Mouse (Mus musculus) layer of hippocampus, adult 11-12 months (tissue): ENCODE measurements around the gene Spin1.
A peak's percentile ranks its signal among the peaks of the same experiment; 100 is the strongest.
"Not testable (repeated sequence)": the region's sequence is repeated elsewhere in the genome, so short reads cannot be mapped to it uniquely, and the experiment has no call there.

Experiments used
- DNase-seq: peaks from one replicate; pipeline ENCODE4 v3.0.0; 2022; ENCODE audit warnings: low spot score

Gene Spin1

DNA sequence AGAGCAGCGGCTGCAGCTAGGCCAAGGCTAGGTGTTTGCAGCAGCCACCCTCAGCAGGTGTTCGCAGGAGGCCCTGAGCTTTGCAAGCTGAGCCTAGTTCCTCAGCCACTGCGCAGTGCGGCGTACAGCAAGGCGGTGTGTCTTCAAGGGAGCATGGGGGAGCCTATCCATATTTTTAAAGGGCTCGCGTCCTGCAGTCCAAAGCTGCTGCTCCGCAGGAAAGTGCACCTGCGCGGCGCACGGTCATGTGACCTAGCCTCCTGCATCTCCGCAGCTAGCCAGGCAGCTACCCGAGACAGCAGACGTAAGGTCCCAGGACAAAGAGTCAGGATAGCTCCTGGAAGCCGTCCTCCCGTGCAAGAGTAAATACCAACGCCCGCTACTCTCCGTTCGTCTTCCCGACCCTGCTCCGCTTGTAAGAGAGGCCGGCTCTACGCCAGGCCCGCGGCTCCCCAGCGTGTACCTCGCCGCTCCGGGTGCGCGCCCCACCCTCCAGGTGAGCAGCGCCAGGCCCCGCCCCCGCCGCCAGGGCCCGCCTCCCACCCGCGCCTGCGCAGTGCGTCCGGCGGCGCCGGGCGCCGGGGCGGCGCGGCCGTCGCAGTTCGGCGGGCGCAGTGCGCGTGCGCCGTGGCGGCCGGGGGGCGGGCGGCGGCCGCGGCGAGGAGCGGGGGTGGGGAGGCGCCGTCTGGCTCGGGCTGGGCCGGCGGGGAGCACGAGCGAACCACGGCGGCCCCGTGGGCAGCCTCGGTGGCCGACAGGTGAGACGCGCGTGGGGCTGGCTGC is at the start of gene Spin1:
Spin1 (plus strand) TSS at position 648 of the 783 bp plus-strand sequence.
- DNase-seq, result peak; percentile 82

DNA sequence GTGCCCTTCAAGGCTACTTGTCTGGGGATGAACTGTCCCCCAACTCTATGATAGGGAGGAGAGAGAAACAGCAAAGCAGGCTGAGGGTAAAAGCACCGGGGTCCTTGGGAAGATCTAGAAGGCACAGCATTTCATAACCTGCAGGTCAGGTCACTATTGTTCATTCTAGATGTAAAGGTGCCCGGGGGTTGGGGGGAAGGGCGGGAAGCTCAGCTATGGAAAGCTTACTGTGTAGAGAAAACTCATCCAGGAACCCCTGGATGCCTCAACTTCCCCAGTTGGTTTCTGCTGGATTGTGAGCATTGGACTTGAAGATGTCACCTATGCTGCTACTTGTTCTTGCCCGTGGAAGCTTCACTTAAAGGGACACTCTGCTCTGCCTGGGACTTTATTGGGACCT is 49.7 kb upstream of the Spin1 start:
- no peak for DNase-seq

DNA sequence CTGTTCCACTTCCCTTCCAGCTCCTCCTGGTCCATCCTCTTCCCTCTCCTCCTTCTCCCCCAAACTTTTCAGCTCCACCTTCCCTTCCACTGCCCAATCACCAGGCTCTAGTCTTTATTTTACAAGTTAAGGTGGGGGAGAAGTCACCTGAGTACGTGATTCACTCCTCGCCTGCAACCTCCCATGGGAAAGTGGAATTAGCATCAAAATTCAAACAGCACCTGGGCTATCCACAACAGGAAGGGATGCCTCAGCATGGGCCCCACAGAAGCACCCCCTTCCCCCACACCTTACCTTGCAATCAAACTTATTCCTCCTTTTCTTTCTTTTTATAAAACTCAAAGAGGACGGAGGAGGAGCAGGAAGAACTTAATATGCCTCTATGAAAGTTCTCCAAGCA is 48.3 kb upstream of the Spin1 start:
- no peak for DNase-seq

DNA sequence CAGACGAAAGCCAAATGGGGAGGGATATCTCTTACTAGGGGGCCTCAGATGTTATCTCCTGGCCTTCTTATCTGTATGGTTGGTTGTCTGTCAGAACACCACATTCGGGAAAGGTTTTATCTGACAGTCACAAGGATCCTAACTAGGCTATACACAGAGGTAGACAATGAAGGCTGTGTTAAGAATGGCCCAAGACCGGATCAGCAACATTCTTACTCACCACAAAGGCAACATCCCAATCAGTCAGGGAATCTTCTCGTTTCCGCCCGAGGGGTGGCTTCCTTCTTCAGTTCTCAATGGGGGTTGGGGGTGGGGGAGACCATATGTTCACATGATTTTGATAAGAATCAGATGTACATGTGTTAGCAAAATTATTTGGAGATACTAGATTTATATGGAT is 37.7 kb upstream of the Spin1 start:
- no peak for DNase-seq

DNA sequence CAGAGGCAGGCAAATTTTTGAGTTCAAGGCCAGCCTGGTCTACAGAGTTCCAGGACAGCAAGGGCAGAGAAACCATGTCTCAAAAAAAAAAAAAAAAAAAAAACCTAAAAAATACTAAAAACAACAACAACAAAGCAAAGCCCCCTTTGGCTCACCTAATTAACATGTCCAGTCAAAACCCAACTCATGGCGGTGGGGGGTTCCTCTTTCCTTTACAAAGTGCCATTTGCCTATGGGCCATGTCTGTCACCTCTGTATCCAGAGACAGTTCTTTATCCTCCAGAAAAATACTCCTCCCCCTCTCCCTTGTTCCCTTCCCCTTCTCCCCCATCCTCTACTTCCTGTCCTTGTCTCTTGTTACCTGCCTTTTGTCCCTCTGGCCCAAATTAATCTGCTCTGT is 37.0 kb upstream of the Spin1 start:
- no peak for DNase-seq

DNA sequence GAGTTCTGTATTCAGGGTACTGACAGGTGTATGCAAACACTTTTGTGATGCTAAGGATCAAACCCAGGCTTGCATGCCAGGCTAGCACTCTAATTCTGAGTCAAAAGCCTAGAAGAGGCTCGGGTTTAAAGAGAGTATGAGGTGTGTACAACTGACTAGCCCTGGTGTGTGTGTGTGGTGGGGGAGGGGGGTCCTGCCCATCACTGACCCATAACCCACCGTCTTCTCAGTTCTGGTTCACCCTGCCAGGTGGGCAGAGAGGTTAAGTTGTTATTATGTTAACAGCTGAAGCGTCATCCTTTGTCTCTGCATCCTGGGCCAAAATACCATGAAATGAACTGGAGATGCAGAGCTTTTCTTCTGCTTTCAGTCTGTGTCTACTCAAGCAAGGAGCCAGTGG is 36.3 kb upstream of the Spin1 start:
- DNase-seq, result no peak

DNA sequence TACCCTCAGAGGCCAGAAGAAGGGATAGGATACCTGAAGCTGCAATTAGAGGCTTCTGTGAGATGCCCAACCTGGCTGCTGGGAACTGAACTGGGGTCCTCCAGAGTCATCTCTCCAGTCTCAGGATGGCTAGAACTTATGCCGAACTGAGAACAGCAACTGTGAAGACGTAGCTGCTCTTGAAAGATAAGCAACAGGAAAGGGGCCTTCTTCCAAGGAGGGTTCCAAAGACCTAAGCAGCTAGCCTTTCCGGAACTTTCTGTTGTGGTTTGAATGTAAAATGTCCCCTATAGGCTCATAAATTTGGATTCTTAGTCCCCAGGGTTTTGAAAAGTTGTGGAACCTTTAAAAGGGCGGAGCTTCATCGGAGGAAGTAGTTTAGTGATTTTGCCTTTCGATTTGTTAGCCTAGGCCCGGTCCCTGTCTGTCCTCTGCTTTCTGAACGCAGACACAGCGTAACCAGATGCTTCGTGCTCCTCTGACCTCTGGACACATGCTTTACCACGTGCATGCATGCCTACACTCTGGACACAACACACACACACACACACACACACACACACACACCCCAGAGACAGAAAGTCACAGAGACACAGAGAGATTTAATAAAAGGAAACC is 29.5 kb upstream of the Spin1 start:
- no peak for DNase-seq

DNA sequence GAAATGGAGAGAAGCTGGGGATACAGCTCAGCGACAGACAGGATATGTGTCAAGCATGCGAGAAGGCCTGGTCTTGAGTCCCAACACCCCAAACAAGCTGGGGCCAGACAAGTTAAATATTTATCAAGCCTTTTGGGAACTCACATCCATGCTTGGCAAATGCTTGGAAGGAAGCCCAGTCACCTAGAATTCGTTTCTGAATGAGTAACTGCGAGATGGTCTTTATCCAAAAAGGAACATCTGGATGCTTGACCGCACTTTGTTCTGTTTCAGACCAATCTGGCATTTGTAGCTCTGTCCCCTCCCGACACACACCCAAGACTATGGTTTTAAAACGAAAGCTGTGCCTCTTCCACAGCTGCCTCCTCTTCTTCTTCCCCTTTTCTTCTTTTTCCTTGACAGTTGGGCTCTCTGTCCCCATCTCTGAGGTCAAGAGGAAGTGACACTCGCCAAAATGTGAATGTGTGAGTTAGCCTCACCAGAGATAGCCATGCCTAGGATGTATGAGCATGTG is 28.9 kb upstream of the Spin1 start:
- DNase-seq, result no peak

DNA sequence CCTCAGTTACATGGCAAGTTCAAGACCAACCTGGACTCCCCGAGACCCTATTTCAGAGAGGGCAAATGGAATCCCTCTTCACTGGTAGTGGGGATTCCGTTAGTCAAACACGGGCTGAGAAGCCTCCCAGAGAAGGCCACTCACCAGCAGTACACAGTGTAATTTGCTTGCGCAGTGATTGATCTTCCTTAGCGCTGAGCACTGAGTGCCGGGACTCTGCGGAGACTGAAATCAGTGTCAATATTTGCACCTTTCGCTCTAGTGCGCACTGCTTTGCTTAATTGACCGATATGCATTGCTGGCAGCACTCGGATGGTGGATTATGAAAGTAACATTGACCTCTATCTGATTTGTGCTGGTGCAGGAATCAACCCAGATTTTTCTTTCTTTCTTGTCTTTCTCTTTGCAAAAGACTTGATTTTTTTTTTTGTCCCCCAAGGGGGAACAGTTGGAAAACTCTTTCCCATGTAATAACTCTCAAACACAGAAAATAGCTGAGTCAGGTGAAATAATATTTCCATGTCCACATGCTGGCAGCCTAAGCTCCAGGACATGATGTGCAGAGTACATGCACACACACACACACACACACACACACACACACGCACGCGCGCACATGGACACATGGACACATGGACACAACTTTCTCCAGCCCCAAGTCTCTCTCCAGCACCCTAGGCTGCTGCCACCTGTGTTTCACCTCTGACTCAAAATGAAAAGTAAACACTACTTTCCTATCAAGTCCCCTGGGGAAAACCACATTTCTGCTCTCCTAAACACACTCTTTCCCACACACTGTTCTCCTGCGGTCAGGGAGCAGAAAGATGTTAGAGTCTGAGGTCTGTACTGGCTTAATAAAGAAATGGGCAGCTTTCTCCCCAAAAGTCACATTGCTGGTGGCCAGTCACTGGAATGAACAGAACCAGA is 27.5 kb upstream of the Spin1 start:
- no peak for DNase-seq

DNA sequence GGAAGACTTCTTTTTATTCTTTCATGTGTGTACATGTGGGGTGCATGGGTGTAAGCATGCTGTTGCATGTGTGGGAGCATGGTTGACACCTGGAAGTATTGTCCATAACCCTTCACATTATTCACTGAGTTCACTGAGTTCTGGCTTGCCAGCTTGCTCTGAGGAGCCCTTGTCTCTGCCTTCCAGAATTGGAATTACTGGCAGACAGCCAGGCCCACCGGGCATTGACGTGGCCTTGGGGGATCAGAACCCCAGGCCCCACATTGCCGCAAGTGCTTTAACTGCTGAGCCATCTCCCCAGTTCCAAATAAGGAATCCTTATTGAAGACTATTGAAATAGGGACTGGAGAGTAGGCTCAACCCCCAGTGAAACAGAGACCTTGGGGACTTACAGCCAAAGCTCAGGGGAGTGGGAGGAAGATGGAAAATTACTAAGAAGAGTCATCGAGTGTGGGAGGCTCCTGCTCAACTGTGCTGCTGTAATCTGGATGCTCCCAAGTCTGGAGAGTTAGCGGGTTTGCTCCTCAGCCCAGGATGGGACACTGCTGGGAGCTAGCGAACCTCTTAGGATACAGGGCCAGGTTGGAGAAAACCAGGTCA is 26.5 kb upstream of the Spin1 start:
- no peak for DNase-seq

DNA sequence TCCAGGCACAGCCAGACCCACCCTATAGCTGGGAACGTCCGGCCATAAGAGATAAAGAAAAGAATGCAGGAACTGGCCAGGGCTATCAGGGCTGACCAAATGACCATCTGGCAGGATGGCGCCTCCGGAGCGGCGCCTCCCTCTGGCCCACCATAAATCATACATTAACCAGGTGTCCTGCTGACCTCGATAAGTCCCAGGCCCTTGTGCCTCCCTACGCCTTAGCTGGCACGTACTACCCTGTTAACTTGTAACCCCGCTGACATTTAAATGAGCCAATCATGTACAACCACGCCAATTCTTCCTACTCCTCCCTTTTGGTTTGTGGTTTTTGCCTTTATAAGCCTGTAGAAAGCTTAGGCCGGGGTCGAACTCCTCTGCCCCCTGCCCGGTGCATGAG is 24.5 kb upstream of the Spin1 start:
- not testable (repeated sequence) for DNase-seq

DNA sequence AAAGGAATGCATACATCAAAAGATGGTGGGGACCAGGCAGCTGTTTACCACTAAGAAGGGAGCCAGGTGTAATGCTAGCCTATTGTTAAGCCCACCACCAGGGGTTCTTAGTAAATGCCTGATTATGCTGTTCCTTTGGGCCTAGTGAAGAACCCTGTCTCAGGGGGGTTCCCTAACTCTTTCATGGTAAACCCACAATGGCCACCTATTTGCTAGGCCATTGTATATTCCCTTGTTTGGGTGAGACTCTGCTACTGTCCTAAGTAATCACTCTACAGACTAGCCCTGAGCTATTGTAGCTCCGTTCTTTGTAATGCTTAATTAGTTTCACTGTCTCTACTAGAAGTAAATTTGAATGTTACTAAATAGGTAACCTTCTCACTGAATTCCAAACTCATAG is 22.1 kb upstream of the Spin1 start:
- DNase-seq, result not testable (repeated sequence)

DNA sequence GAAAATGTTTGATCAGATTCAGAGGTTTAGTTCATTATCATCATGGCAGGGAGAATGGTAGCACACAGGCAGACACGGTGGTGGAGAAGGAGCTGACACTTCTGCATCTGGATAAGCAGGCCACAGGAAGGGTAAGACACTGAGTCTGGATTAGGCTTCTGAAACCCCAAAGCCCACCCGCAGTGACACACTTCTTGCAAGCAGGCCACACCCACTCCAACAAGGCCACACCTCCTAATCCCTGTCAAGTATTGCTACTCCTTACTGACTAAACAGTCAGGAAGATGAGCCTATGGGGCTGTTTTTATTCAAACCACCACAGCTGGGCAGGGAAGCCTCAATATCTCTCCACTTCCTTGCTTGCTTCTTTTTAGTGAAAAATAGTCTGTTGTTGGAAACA is 19.9 kb upstream of the Spin1 start:
- DNase-seq, result no peak

DNA sequence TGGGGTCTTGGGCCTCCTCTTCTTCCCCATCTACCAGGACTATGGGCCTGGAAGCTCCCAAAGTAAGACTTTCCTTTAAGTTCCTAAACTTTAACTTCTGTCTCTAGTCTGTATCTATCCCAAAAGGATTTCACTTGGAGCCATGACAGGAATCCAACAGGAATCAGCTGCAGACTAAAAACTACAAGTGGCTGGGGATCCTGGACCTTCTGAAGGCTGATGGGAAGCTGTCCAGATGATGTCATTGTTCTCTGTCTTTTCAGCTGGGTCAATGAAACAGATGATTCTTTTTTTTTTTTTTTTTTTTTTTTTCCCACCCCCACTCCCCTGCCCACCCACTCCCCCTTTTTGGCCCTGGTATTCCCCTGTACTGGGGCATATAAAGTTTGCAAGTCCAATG is 16.4 kb upstream of the Spin1 start:
- DNase-seq, result no peak

DNA sequence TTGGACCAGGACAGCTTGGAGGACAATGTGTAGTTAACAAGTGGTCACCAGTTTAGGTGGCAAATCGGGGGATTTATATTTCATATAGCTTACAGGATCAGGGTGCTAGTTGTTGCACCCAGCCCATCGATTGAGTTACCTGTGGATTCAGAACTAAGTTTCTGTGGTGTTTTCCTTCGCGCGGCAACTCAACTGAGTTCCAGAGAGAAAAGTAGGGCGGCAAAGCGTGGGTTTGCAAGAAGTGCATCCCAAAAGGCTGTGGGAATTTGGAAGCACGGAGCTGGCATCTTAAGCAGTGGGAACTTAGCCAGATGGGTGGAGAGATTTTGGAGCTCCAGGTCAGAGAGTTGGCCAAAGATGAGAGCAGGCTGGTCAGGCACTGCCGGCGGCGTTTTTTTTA is 14.7 kb upstream of the Spin1 start:
- DNase-seq, result no peak

DNA sequence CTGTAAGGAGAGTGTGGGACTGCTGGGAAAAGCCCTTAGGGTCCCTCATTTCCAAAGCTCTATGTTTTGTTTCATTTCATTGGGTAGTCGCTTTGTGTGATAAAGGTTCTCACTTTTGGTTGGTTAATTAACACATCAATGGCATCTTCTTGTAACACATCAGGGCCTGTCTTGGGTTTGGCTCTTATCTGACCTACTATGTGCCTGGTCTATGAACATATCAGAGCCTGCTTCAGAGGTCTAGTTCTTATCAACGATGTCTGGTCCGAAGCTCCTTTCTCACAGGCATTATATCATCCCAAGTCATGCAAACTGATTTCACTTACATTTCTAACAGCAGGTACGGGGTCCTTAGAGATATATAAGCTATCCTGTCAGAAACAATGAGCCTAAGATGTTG is 13.4 kb upstream of the Spin1 start:
- no peak for DNase-seq

DNA sequence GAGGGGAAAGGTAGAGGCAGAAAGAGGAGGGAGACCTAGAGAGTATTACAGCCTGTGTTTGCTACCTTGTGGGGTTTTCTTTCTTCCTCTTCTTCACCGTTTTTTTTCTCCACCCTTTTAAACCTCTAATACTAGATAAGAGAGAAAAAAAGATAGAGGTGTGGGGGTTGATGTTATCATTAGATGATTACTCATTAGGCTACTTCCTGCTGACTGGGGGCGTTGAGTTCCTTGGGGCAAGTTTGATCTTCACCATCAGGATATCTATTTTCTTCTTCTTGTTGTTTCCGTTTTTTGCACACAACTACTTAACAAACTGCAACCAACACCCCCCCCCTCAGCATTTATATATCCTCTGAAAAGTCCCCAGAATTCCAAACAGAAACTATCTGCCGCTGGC is 12.5 kb upstream of the Spin1 start:
- DNase-seq, result no peak

DNA sequence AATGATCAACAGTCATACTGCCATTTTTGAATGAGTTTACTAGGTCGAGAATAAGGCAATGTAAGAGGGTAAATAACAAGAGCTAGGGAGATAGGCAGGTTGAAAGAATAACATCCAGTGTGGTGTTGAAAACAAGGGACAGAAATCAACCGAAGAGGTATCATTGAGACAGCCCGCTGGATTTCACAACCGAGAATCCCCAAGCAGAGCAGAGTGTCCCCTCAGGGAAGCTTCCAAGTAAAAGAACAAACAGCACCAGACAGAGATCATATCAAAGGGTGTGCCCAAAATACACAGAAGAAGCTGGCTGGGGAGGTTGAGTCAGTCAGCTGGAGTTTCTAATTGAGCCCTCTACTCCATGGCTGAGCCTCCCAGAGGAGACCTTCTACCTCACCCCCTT is 11.6 kb upstream of the Spin1 start:
- DNase-seq, result no peak

DNA sequence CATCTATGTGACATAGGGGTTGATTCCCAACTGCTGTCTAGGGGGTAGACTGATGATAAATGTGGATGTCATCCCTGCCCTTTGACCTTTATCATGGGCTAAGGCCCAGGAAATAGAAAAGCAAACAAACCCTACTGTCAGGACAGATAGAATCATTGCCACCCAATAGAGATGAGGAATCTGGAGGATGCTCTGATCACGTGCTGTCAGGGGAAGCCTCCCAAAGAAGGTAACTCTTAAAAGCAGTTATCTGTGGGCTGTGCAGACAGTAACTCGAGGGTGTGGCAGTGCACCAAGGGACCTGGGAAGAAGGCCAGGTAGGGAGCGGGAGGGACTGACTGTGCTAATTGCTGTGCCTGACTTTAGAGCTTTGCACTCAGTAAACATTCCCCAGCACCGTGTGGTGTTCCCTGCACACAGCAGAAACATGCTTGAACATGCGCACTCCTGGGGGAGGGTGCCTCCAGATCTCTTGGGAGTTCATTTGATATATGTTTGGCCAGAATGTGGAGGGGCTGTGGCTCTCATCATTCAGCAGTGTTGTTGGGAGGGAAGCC is 10.5 kb upstream of the Spin1 start:
- DNase-seq, result no peak

DNA sequence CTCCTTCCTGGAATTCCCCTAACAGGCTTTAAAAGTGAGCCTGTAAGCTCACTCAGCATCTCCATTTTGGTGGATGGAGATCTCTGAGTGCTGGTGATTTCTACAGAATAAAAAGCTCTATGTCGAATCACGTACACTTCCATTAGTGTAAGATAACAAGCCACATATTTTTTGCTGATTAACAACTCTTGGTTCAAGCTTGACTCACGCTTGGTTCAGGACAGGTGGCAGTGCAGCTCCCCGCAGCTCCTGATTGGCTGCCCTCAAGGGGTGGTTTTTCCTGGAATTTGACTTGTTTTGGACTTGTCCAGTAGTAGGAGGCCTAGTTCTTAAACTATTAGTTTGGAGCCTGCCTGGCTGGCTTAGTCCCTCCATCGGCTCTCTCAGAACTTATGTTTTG is 7.2 kb upstream of the Spin1 start:
- no peak for DNase-seq

DNA sequence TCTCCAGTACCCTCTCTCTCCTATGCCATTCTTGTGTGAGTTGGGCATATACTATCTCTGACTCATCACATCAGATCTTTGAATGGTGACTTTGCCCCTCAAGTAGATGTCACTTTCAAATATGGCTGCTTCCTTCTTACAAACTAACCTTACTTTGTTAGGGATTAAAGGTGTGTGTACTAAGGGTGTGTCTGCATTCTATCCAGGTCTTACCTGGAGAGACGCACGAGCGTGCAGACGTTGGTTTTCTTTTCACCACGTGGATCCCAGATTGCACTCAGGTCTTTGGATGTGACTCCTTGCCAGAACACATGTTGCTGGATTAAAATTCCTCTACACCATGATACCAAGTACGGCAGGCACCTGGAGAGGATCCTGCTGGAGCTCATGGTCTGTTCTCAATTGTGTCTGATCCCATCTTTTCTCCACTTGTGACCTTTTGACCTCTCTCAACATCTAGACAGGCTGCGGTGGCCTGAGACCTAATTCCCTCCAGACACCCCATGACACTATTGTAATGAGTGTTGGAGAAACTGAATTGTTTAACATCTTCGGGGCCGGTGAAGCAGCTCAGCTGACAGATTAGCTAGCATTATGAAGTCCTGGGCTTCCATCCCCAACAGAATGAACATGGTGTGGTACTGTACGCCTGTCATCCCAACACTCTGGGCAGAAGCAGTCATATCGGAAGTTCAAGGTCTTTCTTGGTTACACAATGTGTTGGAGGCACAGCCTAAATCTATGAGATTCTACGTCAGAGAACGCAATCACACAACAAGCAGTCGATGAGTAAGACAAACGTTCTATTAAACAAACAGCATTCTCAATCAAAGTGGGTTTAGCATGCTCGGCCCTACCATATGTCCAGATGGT is 6.1 kb upstream of the Spin1 start:
- DNase-seq, result no peak
